Mouse (Mus musculus): Measurements from ENCODE around the gene Krt8. TPM values are rescaled to one million over a fixed set of nuclear protein-coding genes. Genes with fewer than 3 reads are reported as not detected.
"Not testable (repeated sequence)": the region's sequence is repeated elsewhere in the genome, so short reads cannot be mapped to it uniquely, and the experiment has no call there.

Krt8 gene
- polyA plus RNA-seq, 1 experiment from 2014 or later = 3.7 TPM

GRCm38 (mm10) chr15:101999676-102000335, 4.5 kb downstream of the Krt8 start:
- Histone ChIP-seq H3K36me3 (ENCODE audit: control insufficient read depth, insufficient read depth, low read length) (no peaks in the 10 kb centered on the region), H3K27me3 (replicated peaks; ENCODE audit: control insufficient read depth, insufficient read depth, low read length) (peaks cover 20% of the 10 kb centered on the region), H3K4me2 (ENCODE audit: low read length) (no peak overlapping the region), H3K9ac (ENCODE audit: low read length) (no peak overlapping the region), H3K27ac (ENCODE audit: low read depth, low read length) (no peak overlapping the region), H3K4me1 (ENCODE audit: control insufficient read depth, insufficient read depth, low read length) (no peaks in the 10 kb centered on the region), H3K9me3 (replicated peaks; ENCODE audit: control insufficient read depth, low read length) (no peaks in the 10 kb centered on the region), H3K4me3 (ENCODE audit: low read depth, low read length) (no peak overlapping the region)
- 83% methylated on average over 11 of the region's 11 CpGs for WGBS
- no peak for ATAC-seq
- no peak for DNase-seq (ENCODE audit: low spot score)

GRCm38 (mm10) chr15:101999156-101999555, 5.1 kb downstream of the Krt8 start:
- no peaks in the 10 kb centered on the region for H3K36me3 ChIP-seq (ENCODE audit: control insufficient read depth, insufficient read depth, low read length)
- ATAC-seq (no peak), DNase-seq (ENCODE audit: low spot score) (no peak)
- H3K4me2 ChIP-seq (ENCODE audit: low read length) = no peak overlapping the region
- H3K27ac ChIP-seq (ENCODE audit: low read depth, low read length) = no peak overlapping the region
- H3K4me1 ChIP-seq (ENCODE audit: control insufficient read depth, insufficient read depth, low read length) = no peaks in the 10 kb centered on the region
- no peak overlapping the region for H3K4me3 ChIP-seq (ENCODE audit: low read depth, low read length)
- peaks cover 14% of the 10 kb centered on the region for H3K27me3 ChIP-seq (replicated peaks; ENCODE audit: control insufficient read depth, insufficient read depth, low read length)
- no peaks in the 10 kb centered on the region for H3K9me3 ChIP-seq (replicated peaks; ENCODE audit: control insufficient read depth, low read length)
- 88% methylated on average over 11 of the region's 11 CpGs for WGBS
- H3K9ac ChIP-seq (ENCODE audit: low read length) = no peak overlapping the region

- not testable (repeated sequence) for H3K4me1 ChIP-seq (ENCODE audit: control insufficient read depth, insufficient read depth, low read length); H3K4me2 ChIP-seq (ENCODE audit: low read length); H3K9ac ChIP-seq (ENCODE audit: low read length); H3K27me3 ChIP-seq (replicated peaks; ENCODE audit: control insufficient read depth, insufficient read depth, low read length); H3K9me3 ChIP-seq (replicated peaks; ENCODE audit: control insufficient read depth, low read length); H3K27ac ChIP-seq (ENCODE audit: low read depth, low read length); H3K36me3 ChIP-seq (ENCODE audit: control insufficient read depth, insufficient read depth, low read length); ATAC-seq; H3K4me3 ChIP-seq (ENCODE audit: low read depth, low read length); DNase-seq (ENCODE audit: low spot score)
- 83% methylated on average over 11 of the region's 11 CpGs for WGBS
These were observed 7.7 kb downstream of the Krt8 start for GRCm38 (mm10) chr15:101996450-101997078.

GRCm38 (mm10) chr15:101995484-101996236, 8.6 kb downstream of the Krt8 start:
- no peaks in the 10 kb centered on the region for H3K9me3 ChIP-seq (replicated peaks; ENCODE audit: control insufficient read depth, low read length)
- no peak for DNase-seq (ENCODE audit: low spot score)
- H3K4me3 ChIP-seq (ENCODE audit: low read depth, low read length) = no peak overlapping the region
- no peak overlapping the region for H3K27ac ChIP-seq (ENCODE audit: low read depth, low read length)
- no peak for ATAC-seq
- WGBS = 92% methylated on average over 4 of the region's 4 CpGs
- H3K9ac ChIP-seq (ENCODE audit: low read length) = no peak overlapping the region
- 0 out of 2 replicates have a peak, but pooled peaks cover 2% of the 10 kb centered on the region for H3K27me3 ChIP-seq (replicated peaks; ENCODE audit: control insufficient read depth, insufficient read depth, low read length)
- H3K4me1 ChIP-seq (ENCODE audit: control insufficient read depth, insufficient read depth, low read length) = no peaks in the 10 kb centered on the region
- no peak overlapping the region for H3K4me2 ChIP-seq (ENCODE audit: low read length)
- H3K36me3 ChIP-seq (ENCODE audit: control insufficient read depth, insufficient read depth, low read length) = no peaks in the 10 kb centered on the region

- Histone ChIP-seq H3K27me3 (replicated peaks; ENCODE audit: control insufficient read depth, insufficient read depth, low read length) (no peaks in the 10 kb centered on the region), H3K27ac (ENCODE audit: low read depth, low read length) (no peak overlapping the region), H3K36me3 (ENCODE audit: control insufficient read depth, insufficient read depth, low read length) (no peaks in the 10 kb centered on the region), H3K4me3 (ENCODE audit: low read depth, low read length) (no peak overlapping the region), H3K9me3 (replicated peaks; ENCODE audit: control insufficient read depth, low read length) (no peaks in the 10 kb centered on the region), H3K4me2 (ENCODE audit: low read length) (no peak overlapping the region), H3K9ac (ENCODE audit: low read length) (no peak overlapping the region), H3K4me1 (ENCODE audit: control insufficient read depth, insufficient read depth, low read length) (no peaks in the 10 kb centered on the region)
- DNase-seq (ENCODE audit: low spot score) = no peak
- no peak for ATAC-seq
- WGBS = 90% methylated on average over 6 of the region's 6 CpGs
These were observed 9.9 kb downstream of the Krt8 start for GRCm38 (mm10) chr15:101994365-101994764.

GRCm38 (mm10) chr15:101990946-101991345, 13.3 kb downstream of the Krt8 start:
- DNase-seq (ENCODE audit: low spot score) = no peak
- WGBS = 87% methylated on average over 6 of the region's 6 CpGs
- Histone ChIP-seq H3K4me1 (ENCODE audit: control insufficient read depth, insufficient read depth, low read length) (no peaks in the 10 kb centered on the region), H3K9me3 (replicated peaks; ENCODE audit: control insufficient read depth, low read length) (no peaks in the 10 kb centered on the region), H3K4me2 (ENCODE audit: low read length) (no peak overlapping the region), H3K27me3 (replicated peaks; ENCODE audit: control insufficient read depth, insufficient read depth, low read length) (no peaks in the 10 kb centered on the region), H3K4me3 (ENCODE audit: low read depth, low read length) (no peak overlapping the region), H3K9ac (ENCODE audit: low read length) (no peak overlapping the region), H3K27ac (ENCODE audit: low read depth, low read length) (no peak overlapping the region), H3K36me3 (ENCODE audit: control insufficient read depth, insufficient read depth, low read length) (no peaks in the 10 kb centered on the region)
- no peak for ATAC-seq

- H3K4me3 ChIP-seq (ENCODE audit: low read depth, low read length) = no peak overlapping the region
- H3K9me3 ChIP-seq (replicated peaks; ENCODE audit: control insufficient read depth, low read length) = no peaks in the 10 kb centered on the region
- no peak for DNase-seq (ENCODE audit: low spot score)
- WGBS = 66% methylated on average over 8 of the region's 8 CpGs
- no peak for ATAC-seq
- H3K27me3 ChIP-seq (replicated peaks; ENCODE audit: control insufficient read depth, insufficient read depth, low read length) = no peaks in the 10 kb centered on the region
- H3K4me2 ChIP-seq (ENCODE audit: low read length) = no peak overlapping the region
- H3K9ac ChIP-seq (ENCODE audit: low read length) = no peak overlapping the region
- no peaks in the 10 kb centered on the region for H3K36me3 ChIP-seq (ENCODE audit: control insufficient read depth, insufficient read depth, low read length)
- no peak overlapping the region for H3K27ac ChIP-seq (ENCODE audit: low read depth, low read length)
- no peaks in the 10 kb centered on the region for H3K4me1 ChIP-seq (ENCODE audit: control insufficient read depth, insufficient read depth, low read length)
These were observed 15.6 kb downstream of the Krt8 start for GRCm38 (mm10) chr15:101988714-101989113.

- Histone ChIP-seq H3K27me3 (replicated peaks; ENCODE audit: control insufficient read depth, insufficient read depth, low read length) (no peaks in the 10 kb centered on the region), H3K4me3 (ENCODE audit: low read depth, low read length) (no peak overlapping the region), H3K9ac (ENCODE audit: low read length) (no peak overlapping the region), H3K27ac (ENCODE audit: low read depth, low read length) (no peak overlapping the region), H3K4me1 (ENCODE audit: control insufficient read depth, insufficient read depth, low read length) (no peaks in the 10 kb centered on the region), H3K36me3 (ENCODE audit: control insufficient read depth, insufficient read depth, low read length) (no peaks in the 10 kb centered on the region), H3K9me3 (replicated peaks; ENCODE audit: control insufficient read depth, low read length) (no peaks in the 10 kb centered on the region), H3K4me2 (ENCODE audit: low read length) (no peak overlapping the region)
- DNase-seq (ENCODE audit: low spot score) = peak; percentile 89
- ATAC-seq = peak; percentile 42
- 0% methylated on average over 10 of the region's 10 CpGs for WGBS
These were observed 16.2 kb downstream of the Krt8 start for GRCm38 (mm10) chr15:101988119-101988518.

GRCm38 (mm10) chr15:101984746-101985145, 19.5 kb downstream of the Krt8 start:
- ATAC-seq (no peak), DNase-seq (ENCODE audit: low spot score) (no peak)
- H3K27me3 ChIP-seq (replicated peaks; ENCODE audit: control insufficient read depth, insufficient read depth, low read length) = no peaks in the 10 kb centered on the region
- no peaks in the 10 kb centered on the region for H3K4me1 ChIP-seq (ENCODE audit: control insufficient read depth, insufficient read depth, low read length)
- no peak overlapping the region for H3K27ac ChIP-seq (ENCODE audit: low read depth, low read length)
- H3K36me3 ChIP-seq (ENCODE audit: control insufficient read depth, insufficient read depth, low read length) = no peaks in the 10 kb centered on the region
- 0 out of 2 replicates have a peak overlapping the region, but pooled peaks have one; percentile 12 for H3K4me2 ChIP-seq (ENCODE audit: low read length)
- no peak overlapping the region for H3K4me3 ChIP-seq (ENCODE audit: low read depth, low read length)
- H3K9me3 ChIP-seq (replicated peaks; ENCODE audit: control insufficient read depth, low read length) = no peaks in the 10 kb centered on the region
- H3K9ac ChIP-seq (ENCODE audit: low read length) = peak overlapping the region; percentile 52; the same call in 1 of the 2 replicates
- WGBS = 19% methylated on average over 6 of the region's 6 CpGs

Data from forebrain, embryonic 14.5 days (tissue).